Mouse (Mus musculus) kidney, embryonic 14.5 days (tissue): ENCODE results near the gene 9330161L09Rik. TPM values are rescaled to one million over a fixed set of nuclear protein-coding genes. Genes with fewer than 3 reads are reported as not detected.
"Not testable (repeated sequence)": the region's sequence is repeated elsewhere in the genome, so short reads cannot be mapped to it uniquely, and the experiment has no call there.

Experiments used
- ATAC-seq: fragments of 200-750 bp; cut with Nextera tagmentation; 2 replicates; pipeline ENCODE4 v1.8.0; 2017; ENCODE audit warnings: moderate number of reproducible peaks, mild to moderate bottlenecking, moderate TSS enrichment, moderate library complexity; ENCODE audit not compliant: low FRiP score, low TSS enrichment
- H3K27ac ChIP-seq: fragments of 300-500 bp; sonication (generic); 2 replicates; pipeline ENCODE4 v1.5.1; 2014; ENCODE audit warnings: low read depth, mild to moderate bottlenecking, low read length, moderate library complexity, mixed read lengths
- H3K27me3 ChIP-seq: fragments of 300-500 bp; sonication (generic); 2 replicates; pipeline ENCODE4 v1.6.1; 2014; ENCODE audit warnings: mild to moderate bottlenecking, low read length; ENCODE audit not compliant: control insufficient read depth, insufficient read depth
- H3K36me3 ChIP-seq: fragments of 300-500 bp; sonication (generic); 2 replicates; pipeline ENCODE4 v1.6.1; 2014; ENCODE audit warnings: low read length, mixed read lengths; ENCODE audit not compliant: control insufficient read depth, insufficient read depth
- H3K4me1 ChIP-seq: fragments of 300-500 bp; sonication (generic); 2 replicates; pipeline ENCODE4 v1.6.1; 2014; ENCODE audit warnings: low read length, mixed read lengths; ENCODE audit not compliant: control insufficient read depth, insufficient read depth
- H3K4me2 ChIP-seq: fragments of 300-500 bp; sonication (generic); replicated peaks from 2 replicates; pipeline ENCODE4 v1.6.1; 2014; ENCODE audit warnings: low read depth, mild to moderate bottlenecking, low read length
- H3K4me3 ChIP-seq: fragments of 300-500 bp; sonication (generic); 2 replicates; pipeline ENCODE4 v1.5.1; 2014; ENCODE audit warnings: mild to moderate bottlenecking, low read length
- H3K9ac ChIP-seq: fragments of 300-500 bp; sonication (generic); 2 replicates; pipeline ENCODE4 v1.6.1; 2014; ENCODE audit warnings: low read depth, mild to moderate bottlenecking, low read length, moderate library complexity
- H3K9me3 ChIP-seq: fragments of 300-500 bp; sonication (generic); 2 replicates; pipeline ENCODE4 v1.6.1; 2016; ENCODE audit warnings: low read length; ENCODE audit not compliant: control insufficient read depth
- WGBS: fragments of 180-500 bp; shearing (Covaris S2); extraction: QIAGEN DNeasy Blood & Tissue Kit; methylation state at CpG from one replicate; pipeline ENCODE4 v1.1.7; 2014; 5-methylcytosine and 5-hydroxymethylcytosine counted together
- polyA plus RNA-seq: library from polyadenylated mRNA; unstranded; fragments of >200 nt; fragmentation: Nextera tagmentation; extraction: Ambion mirVana; gene quantifications from 2 replicates; pipeline ENCODE4 v1.2.1, GENCODE M21; 2014

9330161L09Rik gene
- polyA plus RNA-seq: 0.22 and 0.26 TPM in 2 replicates

DNA sequence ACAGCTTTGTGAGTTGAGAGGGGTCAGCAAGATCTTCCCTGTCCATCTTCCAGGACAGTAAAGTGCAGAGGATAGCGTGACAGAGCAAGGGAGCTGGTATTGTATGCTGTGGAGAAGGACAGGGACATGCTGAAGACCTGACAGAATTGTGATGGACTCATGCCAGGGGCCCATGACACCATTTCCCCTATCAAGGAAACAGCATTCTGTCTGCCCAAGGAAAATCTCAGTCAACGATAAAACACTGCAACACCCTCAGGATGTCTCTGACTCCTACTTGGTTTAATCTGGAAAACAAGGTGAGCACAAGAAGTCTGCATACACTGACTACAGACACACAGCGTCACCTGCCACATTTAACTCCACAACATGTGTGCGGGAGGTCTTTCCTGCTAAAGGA lies at the start of gene 9330161L09Rik:
9330161L09Rik (minus strand) TSS at position 101 of the 400 bp plus-strand sequence.
- H3K36me3 ChIP-seq: peaks cover 80% of the 10 kb centered on the region
- no peak within 1 kb of the TSS for H3K4me2 ChIP-seq
- H3K9me3 ChIP-seq: no peaks in the 10 kb centered on the region
- no peaks in the 10 kb centered on the region for H3K27me3 ChIP-seq
- no peak within 1 kb of the TSS for H3K9ac ChIP-seq
- H3K4me3 ChIP-seq: no peak within 1 kb of the TSS
- no peak within 1 kb of the TSS for H3K27ac ChIP-seq
- ATAC-seq: no peak
- 97% methylated on average over 4 of the region's 4 CpGs for WGBS
- H3K4me1 ChIP-seq: no peaks in the 10 kb centered on the region

DNA sequence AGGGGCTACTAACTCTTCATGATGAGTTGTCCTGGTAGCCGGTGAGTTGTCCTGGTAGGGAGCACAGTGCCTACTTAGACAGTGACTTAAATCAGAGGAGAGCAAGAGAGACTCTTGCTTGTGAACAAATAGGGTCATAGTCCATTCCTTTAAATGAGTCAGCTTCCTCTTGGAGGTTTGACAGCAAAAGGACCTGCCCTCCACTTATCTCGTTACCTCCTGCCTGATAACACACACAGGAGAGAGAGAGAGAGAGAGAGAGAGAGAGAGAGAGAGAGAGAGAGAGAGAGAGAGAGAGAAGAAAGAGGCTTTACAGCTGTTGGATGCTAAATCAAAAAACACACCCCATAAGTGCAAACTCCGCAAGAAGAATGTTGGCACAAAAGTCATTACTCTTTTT lies 49.5 kb upstream of the 9330161L09Rik start, which contains the start of gene Ifi27l2b:
Ifi27l2b (minus strand) TSS at position 84 of the 400 bp plus-strand sequence.
- Histone ChIP-seq H3K4me1 (no peaks in the 10 kb centered on the region), H3K36me3 (no peaks in the 10 kb centered on the region), H3K9ac (no peak within 1 kb of the TSS), H3K27me3 (no peaks in the 10 kb centered on the region), H3K9me3 (no peaks in the 10 kb centered on the region), H3K4me2 (no peak within 1 kb of the TSS), H3K4me3 (no peak within 1 kb of the TSS), H3K27ac (no peak within 1 kb of the TSS)
- 60% methylated on average over 3 of the region's 3 CpGs for WGBS
- ATAC-seq: no peak

DNA sequence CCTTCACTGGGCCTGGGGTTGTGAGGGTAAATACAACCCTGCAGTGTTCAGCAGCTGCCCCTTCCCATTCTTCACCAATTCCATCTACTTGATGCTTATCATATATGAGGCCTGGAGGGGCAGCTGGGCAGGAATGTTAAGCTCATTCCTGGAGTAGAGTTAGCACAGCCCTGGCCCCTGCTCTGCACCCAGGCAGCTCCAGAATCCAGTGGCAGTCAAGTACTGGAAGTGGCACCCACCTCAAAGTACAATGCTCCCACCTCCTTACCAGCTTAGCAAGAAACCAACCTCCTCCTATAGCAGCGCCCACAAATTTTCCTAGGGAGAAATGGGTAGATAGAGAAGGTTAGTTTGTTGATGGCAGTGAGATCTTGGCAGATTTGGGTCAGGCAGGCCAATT lies 49.1 kb upstream of the 9330161L09Rik start:
- not testable (repeated sequence) for H3K4me2 ChIP-seq, H3K4me1 ChIP-seq, H3K36me3 ChIP-seq, H3K9ac ChIP-seq, H3K9me3 ChIP-seq, H3K27me3 ChIP-seq, H3K4me3 ChIP-seq, H3K27ac ChIP-seq, ATAC-seq
- no CpG with 5 or more reads among the region's 1 CpGs for WGBS

DNA sequence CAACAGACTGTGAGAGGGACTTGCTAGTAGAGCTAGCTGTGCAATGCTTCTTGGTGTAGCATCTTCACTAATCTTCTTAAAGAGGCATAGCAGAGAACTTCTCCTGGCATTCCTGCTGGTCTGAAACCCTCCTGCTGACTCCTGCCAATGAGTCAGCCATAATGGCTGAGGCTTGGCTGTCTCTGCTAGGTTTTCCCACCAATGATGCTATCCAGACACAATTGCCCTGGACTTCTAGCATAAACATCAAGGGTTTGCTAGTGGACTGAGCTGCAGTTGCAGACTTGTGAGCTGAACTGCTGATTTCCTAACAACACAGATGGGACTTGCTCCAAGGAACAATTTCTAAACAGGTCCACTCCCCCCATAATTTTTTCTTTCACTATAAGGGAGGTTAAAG lies 45.7 kb upstream of the 9330161L09Rik start:
- H3K27ac ChIP-seq: no peak overlapping the region
- H3K9me3 ChIP-seq: no peaks in the 10 kb centered on the region
- H3K27me3 ChIP-seq: no peaks in the 10 kb centered on the region
- H3K4me1 ChIP-seq: no peaks in the 10 kb centered on the region
- no peak overlapping the region for H3K9ac ChIP-seq
- no peak for ATAC-seq
- H3K4me2 ChIP-seq: no peak overlapping the region
- no peak overlapping the region for H3K4me3 ChIP-seq
- no peaks in the 10 kb centered on the region for H3K36me3 ChIP-seq

DNA sequence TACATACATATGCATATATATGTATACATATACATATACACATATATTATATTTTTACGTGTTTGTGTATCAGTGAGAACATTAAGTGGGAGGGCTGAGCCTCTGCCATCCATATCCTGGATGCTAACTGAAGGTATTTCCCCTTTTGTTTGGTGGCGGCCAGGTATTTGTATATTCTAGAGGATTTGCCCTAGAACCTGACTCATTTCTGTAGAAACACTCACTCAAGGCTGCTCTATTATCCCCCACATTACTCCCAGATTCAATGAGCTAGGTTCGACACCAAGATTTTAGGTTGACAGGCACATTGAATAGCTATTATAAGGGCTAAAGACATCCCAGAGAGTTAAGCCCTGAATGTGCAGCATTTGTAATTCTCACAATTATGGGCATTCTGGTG lies 37.4 kb upstream of the 9330161L09Rik start:
- no peaks in the 10 kb centered on the region for H3K4me1 ChIP-seq
- no peak overlapping the region for H3K4me3 ChIP-seq
- H3K36me3 ChIP-seq: no peaks in the 10 kb centered on the region
- no peak overlapping the region for H3K9ac ChIP-seq
- H3K27me3 ChIP-seq: no peaks in the 10 kb centered on the region
- H3K9me3 ChIP-seq: no peaks in the 10 kb centered on the region
- ATAC-seq: no peak
- H3K4me2 ChIP-seq: no peak overlapping the region
- WGBS: 84% methylated on average over 3 of the region's 3 CpGs
- no peak overlapping the region for H3K27ac ChIP-seq

DNA sequence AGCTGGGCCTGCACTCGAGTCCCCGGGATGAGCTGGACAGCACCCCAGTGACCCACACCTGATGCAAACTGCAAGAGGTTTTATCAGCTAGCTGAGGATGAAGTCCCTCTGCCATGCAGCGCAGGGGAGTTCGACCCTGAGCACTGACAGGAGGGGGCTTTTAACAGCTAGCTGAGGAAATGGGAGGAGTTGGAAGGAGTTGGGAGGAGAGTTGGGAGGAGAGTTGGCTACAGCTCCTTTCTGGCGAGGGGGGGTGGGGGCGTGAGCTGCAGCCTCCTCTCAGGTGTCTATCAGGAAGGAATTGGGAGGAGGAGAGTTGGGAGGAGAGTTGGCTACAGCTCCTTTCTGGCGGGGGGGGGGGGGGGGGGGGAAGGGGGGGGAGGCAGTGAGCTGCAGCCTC lies 36.6 kb upstream of the 9330161L09Rik start:
- not testable (repeated sequence) for ATAC-seq, H3K4me3 ChIP-seq, H3K4me2 ChIP-seq, H3K9me3 ChIP-seq, H3K9ac ChIP-seq, H3K27me3 ChIP-seq, H3K4me1 ChIP-seq, H3K27ac ChIP-seq, H3K36me3 ChIP-seq
- WGBS: 22% methylated on average over 6 of the region's 7 CpGs

DNA sequence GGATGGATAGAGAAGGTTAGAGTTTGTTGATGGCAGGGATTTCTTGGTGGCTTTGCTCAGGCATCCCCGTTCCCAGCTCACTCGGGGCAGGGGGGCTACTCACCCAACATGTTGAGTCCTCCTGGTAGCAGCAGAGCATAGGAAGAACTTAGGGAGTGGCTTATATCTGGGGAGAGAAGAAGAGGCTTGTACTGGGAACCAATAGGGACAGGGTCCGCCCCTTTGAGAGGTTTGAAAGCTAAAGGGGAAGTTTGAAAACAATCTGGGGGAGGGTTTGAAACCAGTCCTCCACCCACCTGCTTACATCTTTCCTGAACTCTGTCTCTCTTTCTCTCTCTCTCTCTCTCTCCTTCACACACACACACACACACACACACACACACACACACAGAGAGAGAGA lies 35.9 kb upstream of the 9330161L09Rik start, which contains the start of gene Ifi27l2a:
Ifi27l2a (minus strand) TSS at position 157 of the 400 bp plus-strand sequence.
- no peaks in the 10 kb centered on the region for H3K4me1 ChIP-seq
- H3K9ac ChIP-seq: no peak within 1 kb of the TSS
- WGBS: 61% methylated on average over 3 of the region's 3 CpGs
- no peak within 1 kb of the TSS for H3K4me3 ChIP-seq
- H3K4me2 ChIP-seq: no peak within 1 kb of the TSS
- peak; percentile 39; the same call in 1 of the 2 replicates for ATAC-seq
- no peaks in the 10 kb centered on the region for H3K9me3 ChIP-seq
- H3K27ac ChIP-seq: no peak within 1 kb of the TSS
- no peaks in the 10 kb centered on the region for H3K36me3 ChIP-seq
- H3K27me3 ChIP-seq: no peaks in the 10 kb centered on the region

DNA sequence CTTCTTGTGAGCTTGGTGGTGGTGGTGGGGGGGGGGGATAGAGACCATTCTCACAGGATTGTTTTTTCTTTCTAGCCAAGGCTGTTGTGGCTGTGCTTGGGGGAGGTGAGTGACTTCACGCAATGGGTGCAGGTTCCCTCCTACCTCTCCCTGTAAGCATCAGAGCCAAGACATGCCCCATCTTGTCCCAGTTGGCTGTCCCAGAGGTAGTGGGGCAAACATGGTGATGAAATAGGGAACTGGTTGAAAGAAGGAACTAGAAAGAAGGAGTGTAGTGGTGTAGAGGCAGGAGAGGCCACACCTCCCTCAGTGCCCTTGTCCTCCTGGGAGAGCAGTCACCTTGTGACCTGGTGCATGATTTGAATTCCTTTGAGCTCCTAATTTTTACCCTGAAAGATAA lies 30.0 kb upstream of the 9330161L09Rik start:
- WGBS: 100% methylated on average over 1 of the region's 1 CpGs
- H3K36me3 ChIP-seq: no peaks in the 10 kb centered on the region
- H3K27ac ChIP-seq: no peak overlapping the region
- no peak for ATAC-seq
- no peak overlapping the region for H3K9ac ChIP-seq
- no peaks in the 10 kb centered on the region for H3K27me3 ChIP-seq
- H3K9me3 ChIP-seq: no peaks in the 10 kb centered on the region
- H3K4me2 ChIP-seq: no peak overlapping the region
- H3K4me1 ChIP-seq: no peaks in the 10 kb centered on the region
- no peak overlapping the region for H3K4me3 ChIP-seq

DNA sequence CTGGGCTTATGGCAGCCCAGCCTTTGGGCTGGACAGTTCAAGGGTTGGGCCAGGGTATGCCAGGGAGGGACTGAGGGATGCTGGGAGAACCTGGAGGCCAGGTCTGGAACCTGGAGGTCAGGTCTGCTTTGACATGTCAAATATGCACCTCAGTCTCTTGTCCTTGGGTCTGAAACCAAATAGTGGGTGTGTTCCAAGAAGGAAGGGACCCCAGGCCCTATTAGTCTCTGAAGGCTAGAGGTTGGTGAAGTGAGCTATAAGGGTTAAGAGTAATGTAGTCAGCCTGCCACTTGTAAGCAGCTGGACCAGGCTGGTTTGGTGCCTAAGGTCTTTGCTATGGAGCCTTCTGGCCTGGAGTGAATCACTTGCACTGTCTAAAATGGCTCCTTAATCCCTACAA lies 27.2 kb upstream of the 9330161L09Rik start:
- no peaks in the 10 kb centered on the region for H3K27me3 ChIP-seq
- no peak overlapping the region for H3K4me2 ChIP-seq
- H3K27ac ChIP-seq: no peak overlapping the region
- no peaks in the 10 kb centered on the region for H3K4me1 ChIP-seq
- H3K9ac ChIP-seq: no peak overlapping the region
- H3K4me3 ChIP-seq: no peak overlapping the region
- H3K9me3 ChIP-seq: no peaks in the 10 kb centered on the region
- H3K36me3 ChIP-seq: no peaks in the 10 kb centered on the region
- no peak; the same call in 1 of the 2 replicates for ATAC-seq
